Mouse (Mus musculus) stomach, postnatal 0 days (tissue): ENCODE data around the gene Irgc1. TPM values are rescaled to one million over a fixed set of nuclear protein-coding genes. Genes with fewer than 3 reads are reported as not detected.

Experiments
- ATAC-seq: fragments of 200-750 bp; cut with Nextera tagmentation; 2 replicates; pipeline ENCODE4 v1.8.0; 2017; ENCODE audit not compliant: low FRiP score, low TSS enrichment
- DNase-seq: peaks from one replicate; pipeline ENCODE4 v3.0.0-alpha.2; 2016; ENCODE audit warnings: low spot score
- H3K27ac ChIP-seq: fragments of 300-500 bp; sonication (generic); replicated peaks from 2 replicates; pipeline ENCODE4 v1.5.1; 2014; ENCODE audit warnings: mild to moderate bottlenecking, control low read depth
- H3K27me3 ChIP-seq: fragments of 300-500 bp; sonication (generic); 2 replicates; pipeline ENCODE4 v1.6.1; 2014; ENCODE audit warnings: low read length; ENCODE audit not compliant: control insufficient read depth, insufficient read depth
- H3K36me3 ChIP-seq: fragments of 300-500 bp; sonication (generic); 2 replicates; pipeline ENCODE4 v1.6.1; 2014; ENCODE audit warnings: low read length, mixed read lengths; ENCODE audit not compliant: control insufficient read depth, insufficient read depth
- H3K4me1 ChIP-seq: fragments of 300-500 bp; sonication (generic); replicated peaks from 2 replicates; pipeline ENCODE4 v1.6.1; 2014; ENCODE audit warnings: antibody characterized with exemption; ENCODE audit not compliant: control insufficient read depth, insufficient read depth
- H3K4me2 ChIP-seq: fragments of 300-500 bp; sonication (generic); replicated peaks from 2 replicates; pipeline ENCODE4 v1.6.1; 2014; ENCODE audit warnings: low read depth, mild to moderate bottlenecking, control low read depth, moderate library complexity
- H3K4me3 ChIP-seq: fragments of 300-500 bp; sonication (generic); 2 replicates; pipeline ENCODE4 v1.5.1; 2014; ENCODE audit warnings: low read depth, low read length, control low read depth
- H3K9ac ChIP-seq: fragments of 300-500 bp; sonication (generic); 2 replicates; pipeline ENCODE4 v1.6.1; 2014; ENCODE audit warnings: mild to moderate bottlenecking, low read length, control low read depth, mixed read lengths
- H3K9me3 ChIP-seq: fragments of 300-500 bp; sonication (generic); 2 replicates; pipeline ENCODE4 v1.6.1; 2016; ENCODE audit warnings: low read length; ENCODE audit not compliant: control insufficient read depth
- CTCF ChIP-seq: IDR thresholded peaks from 2 replicates; pipeline ENCODE4 v1.5.1; 2016; ENCODE audit warnings: antibody characterized with exemption, low read depth, mild to moderate bottlenecking, moderate library complexity
- EP300 ChIP-seq: optimal IDR thresholded peaks from 2 replicates; pipeline ENCODE3; 2016; ENCODE audit warnings: antibody characterized with exemption
- WGBS: fragments of 180-500 bp; shearing (Covaris S2); extraction: QIAGEN DNeasy Blood & Tissue Kit; methylation state at CpG from one replicate; pipeline ENCODE4 v1.1.7; 2014; 5-methylcytosine and 5-hydroxymethylcytosine counted together
- polyA plus RNA-seq: library from polyadenylated mRNA; unstranded; fragments of >200 nt; fragmentation: Nextera tagmentation; extraction: Ambion mirVana; gene quantifications from 2 replicates; pipeline ENCODE4 v1.2.1, GENCODE M21; 2015

Irgc1 gene
- polyA plus RNA-seq, 1 experiment from 2014 or later, result 0.05 TPM

DNA sequence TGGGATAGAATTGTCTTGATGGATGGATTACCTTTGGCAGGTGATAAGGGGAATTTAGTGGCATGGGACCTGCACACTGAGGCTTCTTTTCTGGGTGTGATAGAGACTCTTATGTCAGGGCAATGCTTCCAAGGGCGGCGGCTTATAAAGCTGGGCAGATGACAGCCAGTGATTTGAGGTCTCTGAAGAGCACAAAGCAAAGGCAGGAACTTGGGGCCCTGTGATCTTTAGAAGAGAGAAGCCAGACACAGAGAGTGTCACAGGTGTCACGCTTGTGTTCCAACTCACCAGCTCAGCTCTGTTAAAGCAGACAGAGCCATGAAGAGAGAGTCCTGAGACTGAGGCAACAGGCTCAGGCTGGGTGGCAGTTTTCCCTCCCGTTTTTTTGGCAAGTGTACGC, 15.8 kb upstream of the Irgc1 start:
- TF ChIP-seq CTCF (no peak), EP300 (no peak)
- H3K9ac ChIP-seq, result no peak overlapping the region

DNA sequence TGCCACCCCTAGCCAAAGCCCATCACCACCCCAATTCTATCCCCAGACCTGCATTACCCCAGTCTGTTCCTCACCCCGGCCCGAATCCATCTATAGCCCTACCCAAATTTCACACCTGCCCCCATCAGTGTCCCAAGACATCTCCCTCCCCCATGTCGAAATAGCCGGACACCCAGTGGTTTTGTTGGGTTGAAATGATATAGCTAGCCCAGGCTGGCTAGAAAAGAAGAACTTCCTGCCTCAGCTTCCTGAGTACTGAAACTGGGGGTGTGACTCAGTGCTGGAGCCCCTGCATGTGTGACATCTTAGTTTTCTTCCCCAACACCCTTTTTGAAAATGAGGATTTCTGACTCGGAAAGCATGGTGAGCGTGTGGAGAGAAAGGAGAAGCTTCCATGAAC, 14.7 kb upstream of the Irgc1 start:
- Histone ChIP-seq H3K9ac (no peak overlapping the region), H3K36me3 (no peaks in the 10 kb centered on the region; the same call in 1 of the 2 replicates), H3K27me3 (no peaks in the 10 kb centered on the region), H3K27ac (no peak overlapping the region), H3K4me3 (no peak overlapping the region), H3K4me1 (peaks cover 2% of the 10 kb centered on the region; the same call in 1 of the 2 replicates), H3K4me2 (no peak overlapping the region), H3K9me3 (no peaks in the 10 kb centered on the region)
- no peak for DNase-seq
- no peak for ATAC-seq
- TF ChIP-seq EP300 (no peak), CTCF (no peak)
- WGBS, result 84% methylated on average over 6 of the region's 6 CpGs

More for the DNA sequence above, 15.8 kb upstream of the Irgc1 start:
- Histone ChIP-seq H3K36me3 (no peaks in the 10 kb centered on the region; the same call in 1 of the 2 replicates), H3K9me3 (no peaks in the 10 kb centered on the region), H3K27me3 (no peaks in the 10 kb centered on the region), H3K4me3 (no peak overlapping the region), H3K27ac (no peak overlapping the region), H3K4me1 (no peaks in the 10 kb centered on the region; the same call in 1 of the 2 replicates), H3K4me2 (no peak overlapping the region)
- ATAC-seq, result no peak
- DNase-seq, result no peak
- 85% methylated on average over 5 of the region's 5 CpGs for WGBS

- Histone ChIP-seq H3K36me3 (no peaks in the 10 kb centered on the region), H3K9ac (peak within 1 kb of the TSS; percentile 64), H3K4me1 (peaks cover 2% of the 10 kb centered on the region; the same call in 1 of the 2 replicates), H3K9me3 (no peaks in the 10 kb centered on the region), H3K4me2 (peak within 1 kb of the TSS; percentile 72), H3K4me3 (peak within 1 kb of the TSS; percentile 44), H3K27me3 (no peaks in the 10 kb centered on the region), H3K27ac (peak within 1 kb of the TSS; percentile 85)
- ATAC-seq (peak; percentile 57), DNase-seq (peak; percentile 75)
- TF ChIP-seq CTCF, result 0 out of 2 replicates have a peak, but pooled peaks have one; percentile 0
- no peak for TF ChIP-seq EP300
- 2% methylated on average over 27 of the region's 27 CpGs for WGBS
Observed at GRCm38 (mm10) chr7:24462388-24463319, 10.6 kb upstream of the Irgc1 start, which contains the start of gene Plaur. Gene Plaur, plus strand, starts transcription at chr7:24462484.

- ATAC-seq (peak; percentile 27; the same call in 1 of the 2 replicates), DNase-seq (peak; percentile 54)
- no peaks in the 10 kb centered on the region for H3K9me3 ChIP-seq
- no peak overlapping the region; the same call in 1 of the 2 replicates for H3K4me2 ChIP-seq
- TF ChIP-seq CTCF (no peak), EP300 (no peak)
- peaks cover 2% of the 10 kb centered on the region; the same call in 1 of the 2 replicates for H3K4me1 ChIP-seq
- H3K27ac ChIP-seq, result peak overlapping the region; percentile 56
- H3K9ac ChIP-seq, result no peak overlapping the region
- 37% methylated on average over 14 of the region's 14 CpGs for WGBS
- no peak overlapping the region for H3K4me3 ChIP-seq
- no peaks in the 10 kb centered on the region for H3K36me3 ChIP-seq
- no peaks in the 10 kb centered on the region for H3K27me3 ChIP-seq
Observed at GRCm38 (mm10) chr7:24461376-24462051, 9.4 kb upstream of the Irgc1 start.

DNA sequence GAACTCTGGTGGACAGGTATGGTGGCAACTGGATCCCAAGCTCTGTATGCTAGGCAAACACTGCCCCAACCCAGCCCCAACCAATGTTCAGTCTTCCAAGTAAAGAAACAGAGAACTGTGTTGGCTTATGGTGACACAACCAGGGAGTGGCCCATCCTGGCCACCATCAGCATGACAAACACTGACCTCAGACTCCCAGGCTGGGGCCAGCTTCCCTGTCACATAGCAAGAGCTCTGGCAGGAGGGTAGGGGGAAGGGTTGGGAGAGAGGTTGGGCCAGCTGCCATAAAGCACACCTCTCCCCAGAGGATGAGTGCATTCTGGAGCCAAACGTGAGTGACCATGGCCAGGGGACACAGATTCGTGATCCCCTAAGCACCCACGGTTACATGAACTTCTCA, 7.7 kb upstream of the Irgc1 start:
- DNase-seq, result peak; percentile 81
- Histone ChIP-seq H3K4me3 (no peak overlapping the region), H3K4me2 (no peak overlapping the region), H3K9ac (0 out of 2 replicates have a peak overlapping the region, but pooled peaks have one; percentile 8), H3K9me3 (no peaks in the 10 kb centered on the region), H3K4me1 (peaks cover 2% of the 10 kb centered on the region; the same call in 1 of the 2 replicates), H3K36me3 (no peaks in the 10 kb centered on the region), H3K27ac (peak overlapping the region; percentile 91), H3K27me3 (no peaks in the 10 kb centered on the region)
- peak; percentile 90 for ATAC-seq
- 42% methylated on average over 3 of the region's 3 CpGs for WGBS
- TF ChIP-seq CTCF, result no peak
- TF ChIP-seq EP300, result no peak
